Mouse (Mus musculus): ENCODE measurements around the gene Matn1. TPM values are rescaled to one million over a fixed set of nuclear protein-coding genes. Genes with fewer than 3 reads are reported as not detected.

Gene Matn1
- 0.56 TPM for total RNA-seq (2023)

DNA sequence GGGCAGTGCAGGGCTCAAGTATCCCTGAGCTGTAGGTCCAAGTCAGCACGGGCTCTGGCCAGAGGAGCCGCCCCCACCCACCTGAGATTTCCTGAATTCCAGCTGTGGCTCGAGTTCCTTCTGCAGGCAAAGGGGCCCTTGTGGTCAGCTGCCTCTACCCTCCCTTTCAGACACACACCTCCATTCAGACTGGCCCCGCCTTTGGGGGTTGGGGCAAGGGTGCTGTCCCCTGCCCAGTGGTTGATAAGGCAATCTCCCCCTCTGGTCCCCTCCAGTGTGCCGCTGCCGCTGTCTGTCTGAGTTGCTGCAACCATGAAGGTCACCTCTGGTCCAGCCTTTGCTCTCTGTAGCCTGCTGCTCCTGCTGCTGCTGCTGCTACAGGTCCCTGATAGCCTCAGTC is at the start of gene Matn1:
Gene Matn1 (plus strand): TSS at position 274 of the 400 bp plus-strand sequence.

DNA sequence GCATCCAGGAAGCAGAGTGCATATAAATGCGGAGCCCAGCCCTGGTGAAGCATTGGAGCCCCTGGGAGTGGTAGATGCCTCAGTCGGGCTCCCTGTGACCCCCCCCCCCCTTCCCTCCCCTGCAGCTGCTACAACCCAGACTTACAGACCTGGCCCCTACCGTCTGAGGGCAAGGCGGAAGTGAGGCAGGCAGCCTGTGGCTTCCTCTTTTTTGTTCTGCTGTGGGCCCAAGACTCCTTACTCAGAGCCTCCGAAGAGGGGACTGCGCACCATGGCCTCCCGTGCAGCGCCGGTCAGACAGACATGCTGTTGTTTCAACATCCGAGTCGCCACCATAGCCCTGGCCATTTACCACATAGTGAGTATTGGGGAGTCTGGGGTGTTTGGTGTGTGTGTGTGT is 31.1 kb upstream of the Matn1 start, which contains the start of gene Laptm5:
Gene Laptm5 (plus strand): TSS at position 49 of the 400 bp plus-strand sequence.

Other genes starting within 250 kb of the Matn1 start
- gene Sdc3, start 151.8 kb upstream of the Matn1 start, total RNA-seq (2023): 10.7 TPM
- gene Laptm5, start 31.3 kb upstream of the Matn1 start, total RNA-seq (2023): 949 TPM

All from CD4-positive naive resting alpha-beta T cell, adult 76 days (primary cell).